Mouse (Mus musculus): ENCODE results near the gene Gm20518. TPM values are rescaled to one million over a fixed set of nuclear protein-coding genes. Genes with fewer than 3 reads are reported as not detected.

Gene Gm20518
- 1 to 10 TPM; 5.5 to 5.7 TPM for total RNA-seq (2023)

GRCm38 (mm10) chr16:17891567-17891959 is at the start of gene Gm20518:
Gene Gm20518, minus strand, starts transcription at chr16:17891671.

GRCm38 (mm10) chr16:17928087-17928580 is 36.7 kb upstream of the Gm20518 start, which contains the start of gene Slc25a1:
Gene Slc25a1, minus strand, starts transcription at chr16:17928219.

GRCm38 (mm10) chr16:17914307-17915249 is 23.1 kb upstream of the Gm20518 start, which contains the start of gene Gsc2:
Gene Gsc2, minus strand, starts transcription at chr16:17915059.

GRCm38 (mm10) chr16:17911052-17911595 is 19.7 kb upstream of the Gm20518 start, which contains the start of gene Ess2:
Gene Ess2, minus strand, starts transcription at chr16:17911348.

GRCm38 (mm10) chr16:17898462-17898861 is 7.0 kb upstream of the Gm20518 start, which contains the start of the genes Dgcr2 and Tssk2:
Gene Dgcr2, minus strand, starts transcription at chr16:17898562.
Gene Tssk2, plus strand, starts transcription at chr16:17898637.

GRCm38 (mm10) chr16:17893923-17894322 is 2.5 kb upstream of the Gm20518 start, which contains the start of gene Tssk1:
Gene Tssk1, plus strand, starts transcription at chr16:17894223.

GRCm38 (mm10) chr16:17838051-17838450 is 53.4 kb downstream of the Gm20518 start, which contains the start of gene Car15:
Gene Car15, minus strand, starts transcription at chr16:17838364.

GRCm38 (mm10) chr16:17832821-17833220 is 58.6 kb downstream of the Gm20518 start, which contains the start of gene B830017H08Rik:
Gene B830017H08Rik, plus strand, starts transcription at chr16:17833121.

GRCm38 (mm10) chr16:17796971-17797811 is 94.3 kb downstream of the Gm20518 start, which contains the start of gene Scarf2:
Gene Scarf2, plus strand, starts transcription at chr16:17797282.

Other genes starting within 250 kb of the Gm20518 start
- gene Ccdc74a, start 245.2 kb downstream of the Gm20518 start, total RNA-seq (2023) = 1 to 10 TPM in 1 of 2 experiments, not detected in 1; 1.3 TPM
- 100 to 1,000 TPM; 145 to 163 TPM for gene Med15, start 158.8 kb downstream of the Gm20518 start, total RNA-seq (2023)
- gene Klhl22, start 132.1 kb downstream of the Gm20518 start, total RNA-seq (2023) = 10 to 100 TPM; 19.5 to 22.0 TPM
- gene Scarf2, start 94.4 kb downstream of the Gm20518 start, total RNA-seq (2023) = 1 to 10 TPM in 1 of 2 experiments, not detected in 1; 1.1 TPM
- not detected for gene B830017H08Rik, start 58.5 kb downstream of the Gm20518 start, total RNA-seq (2023)
- 10 to 100 TPM; 19.0 to 21.9 TPM for gene Car15, start 53.3 kb downstream of the Gm20518 start, total RNA-seq (2023)
- not detected for gene Tssk1, start 2.6 kb upstream of the Gm20518 start, total RNA-seq (2023)
- gene Dgcr2, start 6.9 kb upstream of the Gm20518 start, total RNA-seq (2023) = 10 to 100 TPM; 79.5 to 79.9 TPM
- not detected for gene Tssk2, start 7.0 kb upstream of the Gm20518 start, total RNA-seq (2023)
- 10 to 100 TPM; 72.0 to 81.4 TPM for gene Ess2, start 19.7 kb upstream of the Gm20518 start, total RNA-seq (2023)
- not detected for gene Gsc2, start 23.4 kb upstream of the Gm20518 start, total RNA-seq (2023)
- 10 to 100 TPM; 20.5 to 25.4 TPM for gene Slc25a1, start 36.5 kb upstream of the Gm20518 start, total RNA-seq (2023)
- under 1 TPM in 1 of 2 experiments, not detected in 1; 0.79 TPM for gene Vpreb2, start 88.8 kb upstream of the Gm20518 start, total RNA-seq (2023)
- gene Dgcr6, start 161.2 kb upstream of the Gm20518 start, total RNA-seq (2023) = 10 to 100 TPM in 1 of 2 experiments, 1 to 10 TPM in 1; 7.5 to 10.2 TPM
- gene Prodh, start 198.5 kb upstream of the Gm20518 start, total RNA-seq (2023) = 1 to 10 TPM; 4.9 to 6.8 TPM
- gene Rtn4r, start 236.0 kb upstream of the Gm20518 start, total RNA-seq (2023) = not detected